Mouse (Mus musculus) heart, embryonic 13.5 days (tissue): Measurements from ENCODE around the gene Gm49325. TPM values are rescaled to one million over a fixed set of nuclear protein-coding genes. Genes with fewer than 3 reads are reported as not detected.

Experiments used
- ATAC-seq: fragments of 200-750 bp; cut with Nextera tagmentation; 2 replicates; pipeline ENCODE4 v1.8.0; 2017; ENCODE audit warnings: moderate TSS enrichment; ENCODE audit not compliant: insufficient number of reproducible peaks, low FRiP score, low TSS enrichment; ENCODE audit errors: extremely low read depth
- H3K27ac ChIP-seq: fragments of 300-500 bp; sonication (generic); replicated peaks from 2 replicates; pipeline ENCODE4 v1.5.1; 2015; ENCODE audit warnings: moderate library complexity, mild to moderate bottlenecking, inconsistent platforms
- H3K27me3 ChIP-seq: fragments of 300-500 bp; sonication (generic); replicated peaks from 2 replicates; pipeline ENCODE4 v1.6.1; 2015; ENCODE audit warnings: mild to moderate bottlenecking, inconsistent platforms
- H3K36me3 ChIP-seq: fragments of 300-500 bp; sonication (generic); 2 replicates; pipeline ENCODE4 v1.6.1; 2015; ENCODE audit warnings: mild to moderate bottlenecking, inconsistent platforms
- H3K4me1 ChIP-seq: fragments of 300-500 bp; sonication (generic); 2 replicates; pipeline ENCODE4 v1.6.1; 2015; ENCODE audit warnings: inconsistent platforms
- H3K4me2 ChIP-seq: fragments of 300-500 bp; sonication (generic); 2 replicates; pipeline ENCODE4 v1.6.1; 2015; ENCODE audit warnings: inconsistent platforms, mild to moderate bottlenecking, moderate library complexity
- H3K4me3 ChIP-seq: fragments of 300-500 bp; sonication (generic); 2 replicates; pipeline ENCODE4 v1.5.1; 2015; ENCODE audit warnings: moderate library complexity, mild to moderate bottlenecking, inconsistent platforms
- H3K9ac ChIP-seq: fragments of 300-500 bp; sonication (generic); 2 replicates; pipeline ENCODE4 v1.6.1; 2015; ENCODE audit warnings: inconsistent platforms, mild to moderate bottlenecking, moderate library complexity
- H3K9me3 ChIP-seq: fragments of 300-500 bp; sonication (generic); 2 replicates; pipeline ENCODE4 v1.6.1; 2016; ENCODE audit warnings: inconsistent platforms
- WGBS: fragments of 180-500 bp; shearing (Covaris S2); methylation state at CpG from one replicate; pipeline ENCODE4 v1.1.7; 2015; ENCODE audit warnings: mixed read lengths; 5-methylcytosine and 5-hydroxymethylcytosine counted together
- polyA plus RNA-seq: library from polyadenylated mRNA; unstranded; fragments of >200 nt; fragmentation: Nextera tagmentation; extraction: Ambion mirVana; gene quantifications from 2 replicates; pipeline ENCODE4 v1.2.1, GENCODE M21; 2015

The Gm49325 gene
- polyA plus RNA-seq, 1 experiment from 2014 or later = not detected

DNA sequence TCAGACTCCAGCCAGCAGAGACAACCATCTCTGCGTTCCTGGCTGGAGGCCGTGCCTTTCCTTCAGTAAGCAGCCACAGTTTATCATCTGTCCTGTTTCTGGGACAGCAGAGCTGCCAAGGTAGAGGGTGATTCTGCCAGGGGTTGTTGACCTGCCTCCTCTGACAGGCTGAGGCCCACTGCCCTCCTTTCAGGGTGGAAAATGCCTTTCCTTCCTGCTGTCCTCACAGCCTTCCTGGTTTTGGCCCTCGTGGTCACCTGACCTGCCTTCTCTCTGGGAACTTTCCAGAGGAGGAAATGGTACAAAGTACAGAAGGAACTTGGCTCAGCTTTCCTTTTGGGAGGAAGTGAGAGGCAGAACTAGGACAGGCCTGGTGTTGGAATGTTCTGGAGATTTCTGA lies 7.4 kb downstream of the Gm49325 start:
- WGBS = 68% methylated on average over 3 of the region's 3 CpGs
- H3K4me2 ChIP-seq = no peak overlapping the region
- H3K9ac ChIP-seq = no peak overlapping the region
- H3K27ac ChIP-seq = peak overlapping the region; percentile 83
- H3K4me3 ChIP-seq = no peak overlapping the region
- peaks cover 93% of the 10 kb centered on the region for H3K36me3 ChIP-seq
- ATAC-seq = no peak
- no peaks in the 10 kb centered on the region for H3K27me3 ChIP-seq
- peaks cover 13% of the 10 kb centered on the region for H3K4me1 ChIP-seq
- H3K9me3 ChIP-seq = no peaks in the 10 kb centered on the region

DNA sequence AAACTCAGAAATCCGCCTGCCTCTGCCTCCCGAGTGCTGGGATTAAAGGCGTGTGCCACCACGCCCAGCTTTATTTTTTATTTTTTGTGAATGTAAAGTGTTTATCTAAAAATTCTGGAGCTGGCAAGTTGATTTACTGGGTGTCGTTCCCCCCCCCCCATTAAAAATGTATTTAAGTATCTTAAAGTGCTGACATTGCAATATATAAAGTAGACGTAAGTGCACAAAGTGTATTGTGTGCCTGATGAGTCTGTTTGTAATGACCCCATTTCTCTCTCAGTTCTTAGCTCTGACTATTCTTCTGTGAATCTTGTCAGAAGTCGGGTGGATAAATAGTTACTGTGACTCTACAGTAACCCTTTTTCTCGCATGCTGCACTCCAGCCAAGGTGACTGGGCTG lies 9.7 kb downstream of the Gm49325 start:
- Histone ChIP-seq H3K9me3 (no peaks in the 10 kb centered on the region), H3K27me3 (no peaks in the 10 kb centered on the region), H3K27ac (no peak overlapping the region), H3K4me1 (peaks cover 9% of the 10 kb centered on the region), H3K4me2 (no peak overlapping the region), H3K36me3 (peaks cover 86% of the 10 kb centered on the region), H3K9ac (no peak overlapping the region), H3K4me3 (no peak overlapping the region)
- ATAC-seq = no peak
- 87% methylated on average over 8 of the region's 8 CpGs for WGBS

DNA sequence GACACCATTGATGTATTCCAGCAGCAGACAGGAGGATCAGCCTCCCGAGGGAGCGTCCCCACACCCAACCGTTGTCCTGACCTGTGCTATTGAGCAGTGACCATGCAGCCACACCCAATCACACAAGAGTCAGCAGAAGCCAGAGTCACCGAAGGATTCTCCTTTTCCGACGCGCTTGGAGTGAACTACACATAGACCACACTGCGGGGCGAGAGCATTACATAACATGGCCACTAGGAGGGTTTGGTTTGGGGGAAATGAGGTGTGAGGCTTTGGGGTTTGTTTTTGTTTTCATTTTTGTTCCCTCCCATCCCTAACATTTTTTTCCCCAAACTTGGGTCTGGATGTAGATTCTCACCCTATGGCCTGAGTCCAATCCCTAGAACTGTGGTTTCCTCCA lies 10.2 kb downstream of the Gm49325 start:
- Histone ChIP-seq H3K36me3 (peaks cover 80% of the 10 kb centered on the region), H3K4me3 (no peak overlapping the region), H3K9me3 (no peaks in the 10 kb centered on the region), H3K9ac (no peak overlapping the region), H3K27ac (no peak overlapping the region), H3K4me2 (no peak overlapping the region), H3K4me1 (peaks cover 9% of the 10 kb centered on the region), H3K27me3 (no peaks in the 10 kb centered on the region)
- WGBS = 91% methylated on average over 9 of the region's 9 CpGs
- ATAC-seq = no peak

DNA sequence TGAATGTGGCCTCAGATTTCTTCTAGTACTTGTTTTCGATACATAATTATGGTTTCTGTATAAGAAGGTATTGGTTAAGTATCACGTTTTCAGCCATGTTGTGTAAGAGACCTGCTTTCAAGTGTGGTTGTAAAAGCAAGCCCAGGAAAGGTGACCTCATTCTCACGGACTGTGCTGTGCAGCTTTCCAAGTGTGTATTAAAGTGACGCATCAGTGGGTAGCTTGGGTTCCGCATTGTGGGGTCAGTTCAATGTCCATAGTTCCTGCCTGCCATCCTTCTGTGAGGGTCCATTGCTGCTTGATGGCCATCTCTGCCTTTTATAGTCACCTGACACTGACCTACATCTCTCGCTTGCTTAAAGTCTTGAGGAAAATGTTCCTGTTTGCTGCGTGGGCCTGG lies 10.9 kb downstream of the Gm49325 start:
- H3K27me3 ChIP-seq = no peaks in the 10 kb centered on the region
- H3K4me1 ChIP-seq = peaks cover 14% of the 10 kb centered on the region
- H3K36me3 ChIP-seq = peaks cover 73% of the 10 kb centered on the region
- ATAC-seq = no peak
- H3K9ac ChIP-seq = no peak overlapping the region
- WGBS = 96% methylated on average over 7 of the region's 7 CpGs
- H3K4me3 ChIP-seq = no peak overlapping the region
- H3K4me2 ChIP-seq = no peak overlapping the region
- H3K27ac ChIP-seq = no peak overlapping the region
- no peaks in the 10 kb centered on the region for H3K9me3 ChIP-seq

DNA sequence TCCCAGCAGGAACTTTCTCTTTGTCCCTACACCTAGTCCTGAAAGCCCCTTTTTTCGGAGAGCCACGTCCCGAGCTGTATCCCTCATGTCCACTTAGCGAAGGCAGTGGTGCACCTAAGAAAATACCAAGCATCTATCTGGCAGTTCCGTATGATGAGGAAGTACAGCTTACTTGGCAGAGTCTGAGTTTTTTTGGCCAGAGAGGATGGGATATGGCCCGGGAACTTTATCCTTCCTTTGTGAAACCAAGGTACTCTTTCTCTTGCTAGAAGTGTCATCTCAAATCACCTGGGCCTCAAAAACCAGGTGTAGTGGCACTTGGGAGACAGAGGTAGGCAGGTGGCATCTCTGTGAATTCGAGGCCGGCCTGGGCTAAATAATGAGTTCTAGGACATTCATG lies 15.5 kb downstream of the Gm49325 start:
- WGBS = 73% methylated on average over 8 of the region's 8 CpGs

DNA sequence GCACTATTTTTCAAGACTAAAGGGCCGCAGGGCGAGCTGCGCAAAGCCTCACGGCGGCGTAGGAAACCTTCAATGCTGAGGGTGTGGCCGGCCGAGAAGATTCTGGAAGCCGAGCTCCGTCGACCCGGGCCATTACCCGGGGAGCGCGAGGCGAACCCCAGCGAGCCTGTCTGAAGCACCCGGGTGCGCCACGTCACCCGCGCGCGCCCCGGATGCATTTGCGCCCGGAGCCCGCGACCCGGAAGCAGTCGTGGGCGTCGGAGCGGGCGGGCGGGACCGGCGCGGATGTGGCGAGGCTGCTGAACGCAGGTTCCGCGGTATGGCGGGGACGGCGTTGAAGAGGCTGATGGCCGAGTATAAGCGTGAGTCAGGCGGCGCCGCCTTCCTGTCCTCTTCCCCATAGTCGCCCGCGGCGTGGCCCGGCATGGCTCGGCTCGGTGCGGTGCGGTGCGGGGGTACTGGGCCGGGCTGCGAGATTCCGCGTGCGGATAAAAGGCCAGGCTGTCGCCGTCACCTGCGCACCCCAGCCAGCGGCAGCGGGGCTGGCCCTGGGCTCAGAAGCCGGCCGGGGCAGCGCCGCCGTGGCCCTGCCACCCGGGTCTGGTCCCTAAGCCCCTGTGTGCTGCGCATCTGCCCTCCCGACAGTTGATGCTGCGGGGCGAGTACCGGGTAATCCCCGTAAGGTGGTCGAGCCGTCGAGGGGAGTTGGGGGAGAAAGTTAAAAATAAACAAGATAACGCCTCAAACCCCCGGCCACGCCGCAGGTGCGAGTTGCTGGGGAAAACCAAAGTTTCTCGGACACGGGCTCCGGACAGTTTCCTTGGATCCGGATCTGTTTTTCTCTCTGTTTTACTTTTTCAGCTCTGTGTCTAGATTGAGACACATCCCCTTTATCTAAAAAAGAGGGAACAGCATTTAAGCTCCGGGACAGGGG lies 16.3 kb downstream of the Gm49325 start, which contains the start of gene Ube2g2:
Gene Ube2g2 (plus strand): TSS at position 221 of the 934 bp plus-strand sequence.
- ATAC-seq = peak; percentile 84
- H3K4me3 ChIP-seq = peak within 1 kb of the TSS; percentile 99
- H3K9me3 ChIP-seq = no peaks in the 10 kb centered on the region
- peak within 1 kb of the TSS; percentile 99 for H3K9ac ChIP-seq
- WGBS = under 1% methylated on average over 96 of the region's 96 CpGs
- peak within 1 kb of the TSS; percentile 89 for H3K4me2 ChIP-seq
- peaks cover 47% of the 10 kb centered on the region for H3K4me1 ChIP-seq
- peaks cover 29% of the 10 kb centered on the region for H3K36me3 ChIP-seq
- H3K27ac ChIP-seq = peak within 1 kb of the TSS; percentile 94
- H3K27me3 ChIP-seq = no peaks in the 10 kb centered on the region

More for the DNA sequence above, 15.5 kb downstream of the Gm49325 start:
- Histone ChIP-seq H3K4me3 (peak overlapping the region; percentile 99), H3K36me3 (peaks cover 33% of the 10 kb centered on the region), H3K9ac (peak overlapping the region; percentile 99), H3K9me3 (no peaks in the 10 kb centered on the region), H3K27me3 (no peaks in the 10 kb centered on the region), H3K4me2 (peak overlapping the region; percentile 89), H3K4me1 (peaks cover 43% of the 10 kb centered on the region), H3K27ac (peak overlapping the region; percentile 94)
- no peak for ATAC-seq

DNA sequence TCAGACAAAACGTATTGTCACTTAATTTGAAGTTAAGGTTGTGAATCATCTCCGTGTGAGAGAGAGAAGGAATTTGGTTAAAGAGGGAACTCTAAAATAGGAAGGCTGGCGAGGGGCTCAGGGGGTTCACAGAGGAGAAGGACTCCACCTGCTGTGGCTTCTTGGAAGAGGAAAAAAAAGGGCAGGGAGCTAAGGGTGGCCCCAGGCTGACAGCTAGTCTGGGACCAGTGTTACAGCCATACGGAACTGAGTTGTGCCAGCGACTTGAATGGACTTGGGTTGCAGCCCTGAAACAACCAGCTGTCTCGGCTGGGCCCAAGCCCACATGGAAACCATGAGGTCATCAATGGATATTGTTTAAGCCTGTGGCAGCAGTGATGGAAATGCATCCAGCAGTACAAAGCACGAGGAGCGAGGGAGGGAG lies 17.1 kb downstream of the Gm49325 start:
- Histone ChIP-seq H3K27ac (peak overlapping the region; percentile 94), H3K4me1 (peaks cover 47% of the 10 kb centered on the region), H3K4me3 (peak overlapping the region; percentile 99), H3K9ac (peak overlapping the region; percentile 99), H3K36me3 (peaks cover 21% of the 10 kb centered on the region), H3K27me3 (no peaks in the 10 kb centered on the region), H3K4me2 (peak overlapping the region; percentile 89), H3K9me3 (no peaks in the 10 kb centered on the region)
- no peak for ATAC-seq
- WGBS = 9% methylated on average over 8 of the region's 8 CpGs

DNA sequence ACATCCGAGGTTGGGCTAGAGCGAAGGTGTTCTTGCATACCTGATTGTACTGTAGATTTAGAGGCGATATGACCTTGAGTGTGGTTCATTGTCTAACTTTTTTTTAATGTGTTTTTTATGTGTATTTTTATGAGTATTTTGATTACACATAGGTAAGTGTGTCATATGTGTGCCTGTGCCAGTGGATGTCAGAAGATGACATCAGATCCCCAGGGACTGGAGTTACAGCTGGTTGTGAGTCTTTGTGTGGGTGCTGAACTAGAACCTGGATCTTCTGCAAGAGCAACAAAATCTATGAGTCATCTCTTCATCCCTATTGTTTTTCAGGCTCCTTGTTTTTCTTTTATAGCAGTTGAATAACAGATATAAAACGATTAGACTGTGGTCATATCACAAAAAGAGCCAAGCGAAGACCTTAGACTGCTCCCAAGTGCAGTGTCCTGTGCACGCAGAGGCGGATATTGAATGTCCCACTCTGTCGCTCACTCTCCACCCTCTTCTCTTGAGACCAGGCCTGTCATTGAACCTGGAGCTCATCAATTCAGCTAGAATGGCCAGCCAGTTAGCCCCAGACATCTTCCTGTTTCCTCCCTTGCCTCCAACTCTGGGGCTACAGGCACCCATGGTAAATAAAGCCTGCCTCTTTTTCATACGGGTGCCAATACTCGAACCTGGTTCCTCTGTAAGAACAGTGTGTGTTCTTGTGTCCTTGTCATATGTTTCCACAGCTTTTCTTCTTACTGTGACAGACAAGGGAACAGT lies 17.8 kb downstream of the Gm49325 start:
- H3K27ac ChIP-seq = peak overlapping the region; percentile 94
- peak overlapping the region; percentile 99 for H3K4me3 ChIP-seq
- H3K27me3 ChIP-seq = no peaks in the 10 kb centered on the region
- peaks cover 51% of the 10 kb centered on the region for H3K4me1 ChIP-seq
- ATAC-seq = no peak
- H3K9ac ChIP-seq = peak overlapping the region; percentile 99
- peak overlapping the region; percentile 89 for H3K4me2 ChIP-seq
- H3K36me3 ChIP-seq = peaks cover 14% of the 10 kb centered on the region
- WGBS = 82% methylated on average over 10 of the region's 10 CpGs
- H3K9me3 ChIP-seq = no peaks in the 10 kb centered on the region

DNA sequence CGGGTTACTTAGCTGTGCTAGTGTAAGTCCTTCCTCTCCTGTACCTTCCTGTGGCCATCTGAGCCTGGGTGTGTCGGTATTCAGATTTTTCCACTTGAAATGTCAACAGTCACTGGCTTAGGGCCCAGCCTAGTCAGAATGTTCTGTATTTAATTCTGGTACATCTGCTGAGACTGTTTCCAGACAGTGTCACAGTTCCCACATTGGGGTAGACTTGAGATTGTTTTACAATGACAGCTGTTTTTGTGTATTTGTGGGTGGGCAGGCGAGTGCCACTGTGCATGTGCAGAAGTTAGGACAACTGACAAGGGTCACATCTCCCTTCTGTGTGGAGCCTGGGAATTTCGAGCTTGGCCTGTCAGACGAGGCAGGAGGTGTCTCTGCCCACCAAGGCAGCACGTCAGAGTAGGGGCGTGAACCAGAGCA lies 18.6 kb downstream of the Gm49325 start:
- Histone ChIP-seq H3K4me1 (peaks cover 51% of the 10 kb centered on the region), H3K27me3 (no peaks in the 10 kb centered on the region), H3K4me2 (peak overlapping the region; percentile 89), H3K4me3 (no peak overlapping the region), H3K36me3 (0 out of 2 replicates have a peak, but pooled peaks cover 10% of the 10 kb centered on the region), H3K9ac (peak overlapping the region; percentile 99), H3K9me3 (no peaks in the 10 kb centered on the region), H3K27ac (peak overlapping the region; percentile 94)
- no peak for ATAC-seq
- WGBS = 45% methylated on average over 7 of the region's 7 CpGs

DNA sequence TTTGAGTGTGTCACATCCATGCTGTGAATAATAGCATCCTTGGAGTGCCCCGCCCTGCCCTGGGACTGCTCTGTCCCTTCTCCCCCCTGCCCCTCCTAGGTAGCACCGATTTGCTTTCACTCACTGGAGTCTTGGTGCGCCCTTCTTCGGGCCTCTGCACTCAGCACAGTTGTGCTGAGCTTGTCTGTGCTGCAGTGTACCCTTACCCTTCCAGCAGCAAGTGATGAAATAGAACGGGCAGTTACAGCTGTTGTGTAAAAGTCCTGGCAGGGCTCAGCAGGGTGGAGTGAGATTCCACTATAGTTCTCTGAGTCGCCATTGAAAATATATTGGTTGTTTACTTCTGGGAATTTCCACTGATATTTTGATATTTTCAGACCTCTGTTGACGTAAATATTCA lies 20.0 kb downstream of the Gm49325 start:
- Histone ChIP-seq H3K27ac (no peak overlapping the region), H3K9me3 (no peaks in the 10 kb centered on the region), H3K27me3 (no peaks in the 10 kb centered on the region), H3K9ac (0 out of 2 replicates have a peak overlapping the region, but pooled peaks have one; percentile 19), H3K4me3 (no peak overlapping the region), H3K4me1 (peaks cover 54% of the 10 kb centered on the region), H3K36me3 (peaks cover 11% of the 10 kb centered on the region), H3K4me2 (no peak overlapping the region)
- WGBS = 81% methylated on average over 7 of the region's 7 CpGs
- ATAC-seq = no peak

DNA sequence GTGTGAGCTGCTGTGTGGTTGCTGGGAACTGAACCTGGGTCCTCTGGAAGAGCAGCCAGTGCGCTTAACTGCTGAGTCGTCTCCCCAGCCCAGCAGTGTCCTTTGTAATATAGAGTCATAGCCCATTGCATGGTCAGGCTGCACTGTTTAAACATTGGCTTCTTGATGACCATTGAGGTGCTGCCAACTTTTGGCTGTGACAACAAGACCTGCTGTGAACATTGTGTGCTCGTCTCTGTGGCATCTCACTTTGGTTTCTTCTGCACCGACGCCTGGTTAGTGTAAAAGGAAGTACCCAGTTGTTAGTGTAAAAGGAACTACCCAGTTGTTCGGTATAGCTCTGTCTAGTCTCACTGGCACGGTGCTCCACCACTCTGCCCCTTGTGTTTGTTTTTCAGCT lies 20.6 kb downstream of the Gm49325 start:
- Histone ChIP-seq H3K9me3 (no peaks in the 10 kb centered on the region), H3K27ac (no peak overlapping the region), H3K36me3 (peaks cover 16% of the 10 kb centered on the region), H3K4me1 (peaks cover 52% of the 10 kb centered on the region), H3K4me2 (no peak overlapping the region), H3K9ac (no peak overlapping the region), H3K27me3 (no peaks in the 10 kb centered on the region), H3K4me3 (no peak overlapping the region)
- WGBS = 69% methylated on average over 7 of the region's 7 CpGs
- ATAC-seq = no peak
